Mouse (Mus musculus): ENCODE data around the gene Gpr143.
"Not testable (repeated sequence)": the region's sequence is repeated elsewhere in the genome, so short reads cannot be mapped to it uniquely, and the experiment has no call there.

The Gpr143 gene

DNA sequence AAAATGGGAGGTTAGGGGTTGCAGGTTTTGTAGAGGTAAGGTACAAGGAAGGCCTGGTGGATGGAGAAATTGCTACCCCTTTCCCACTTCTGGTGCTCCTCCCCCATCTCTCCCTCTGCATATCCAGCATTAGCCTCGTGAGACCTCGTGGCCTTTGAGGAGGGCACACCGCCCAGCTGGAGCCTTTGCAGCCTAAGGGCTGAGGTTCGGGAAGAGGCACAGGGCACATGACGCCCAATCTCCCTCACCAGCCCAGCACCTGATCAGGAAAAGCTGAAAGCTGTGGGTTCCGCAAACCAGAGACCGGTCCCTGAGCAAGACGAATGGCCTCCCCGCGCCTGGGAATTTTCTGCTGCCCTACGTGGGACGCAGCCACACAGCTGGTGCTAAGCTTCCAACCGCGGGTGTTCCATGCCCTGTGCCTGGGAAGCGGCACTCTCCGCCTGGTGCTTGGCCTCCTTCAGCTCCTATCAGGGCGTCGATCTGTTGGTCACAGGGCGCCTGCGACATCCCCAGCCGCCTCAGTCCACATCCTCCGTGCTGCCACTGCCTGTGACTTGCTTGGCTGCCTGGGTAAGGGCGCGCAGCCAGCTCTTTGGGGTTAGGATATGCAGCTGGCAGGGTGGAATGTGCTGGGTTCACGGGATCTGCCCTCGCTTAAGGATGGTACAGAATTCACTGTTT lies at the start of gene Gpr143:
Gpr143 (plus strand) TSS at position 202 of the 684 bp plus-strand sequence.
- no peak for DNase-seq (ENCODE audit: low read depth)

DNA sequence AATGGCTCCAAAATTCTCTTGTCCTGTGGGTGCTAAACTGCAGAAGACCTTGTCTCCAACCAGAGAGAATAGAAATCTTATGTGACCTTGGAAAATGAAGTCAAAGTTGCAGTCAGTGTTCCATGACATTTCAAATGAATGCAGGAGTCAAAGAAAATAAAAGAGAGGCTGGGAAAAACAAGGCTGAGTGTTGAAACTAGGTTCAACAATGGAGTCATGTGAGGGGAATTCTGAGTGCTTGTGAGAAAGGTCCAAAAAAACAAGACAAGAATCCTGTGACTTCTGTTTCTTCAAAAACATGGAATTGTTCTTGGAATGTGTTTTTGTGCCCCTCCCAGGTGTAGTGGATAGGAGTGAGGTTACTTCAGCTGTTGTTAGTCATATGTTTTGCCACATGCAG lies 46.4 kb upstream of the Gpr143 start:
- peak; percentile 21 for DNase-seq (ENCODE audit: low read depth)

DNA sequence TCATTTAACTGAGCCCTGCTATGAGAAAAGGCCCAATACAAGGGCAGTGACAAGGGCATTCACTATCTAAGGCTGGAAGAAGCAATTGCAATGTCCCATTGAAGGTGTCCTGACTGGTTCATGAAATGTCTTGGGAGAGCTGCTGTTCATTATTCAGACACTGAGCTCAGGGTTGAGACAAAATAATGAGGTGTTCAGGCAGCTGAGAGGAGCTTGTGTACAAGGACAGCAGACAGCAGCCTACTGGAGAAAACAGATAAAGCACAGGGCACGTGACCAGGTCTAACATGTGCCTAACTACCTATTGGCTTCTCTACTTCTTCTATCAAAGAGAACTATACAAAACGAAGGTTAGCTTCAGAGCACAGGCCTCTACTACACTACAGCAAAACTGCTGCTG lies 43.5 kb upstream of the Gpr143 start:
- DNase-seq (ENCODE audit: low read depth): no peak

DNA sequence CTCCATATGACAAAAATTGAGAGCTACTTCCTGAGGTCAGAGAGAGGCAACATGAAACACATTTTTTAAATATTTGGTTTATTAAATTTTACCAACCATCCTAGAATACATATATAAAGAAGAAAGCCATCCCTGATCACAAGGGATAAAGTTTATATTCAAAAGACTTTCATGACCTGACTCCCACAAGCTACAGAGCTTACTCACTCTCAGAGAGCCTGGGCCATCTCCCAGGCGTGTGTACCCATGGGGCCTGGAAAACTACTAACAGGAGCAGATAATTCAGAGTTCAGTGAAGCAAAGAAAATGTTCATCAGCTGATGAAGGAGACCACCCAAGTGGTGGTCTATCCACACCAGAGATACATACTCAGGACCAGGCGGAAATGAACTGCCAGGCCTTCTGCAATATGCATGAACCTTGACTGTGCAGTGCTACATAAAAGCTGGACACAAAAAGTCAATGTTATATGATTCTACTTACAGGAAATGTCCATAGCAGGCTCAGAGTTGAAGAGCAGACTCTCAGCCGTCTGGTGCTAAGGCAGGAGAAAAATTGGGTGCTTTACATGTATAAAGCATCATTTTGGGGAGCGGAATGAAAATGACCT lies 42.9 kb upstream of the Gpr143 start:
- DNase-seq (ENCODE audit: low read depth): no peak

DNA sequence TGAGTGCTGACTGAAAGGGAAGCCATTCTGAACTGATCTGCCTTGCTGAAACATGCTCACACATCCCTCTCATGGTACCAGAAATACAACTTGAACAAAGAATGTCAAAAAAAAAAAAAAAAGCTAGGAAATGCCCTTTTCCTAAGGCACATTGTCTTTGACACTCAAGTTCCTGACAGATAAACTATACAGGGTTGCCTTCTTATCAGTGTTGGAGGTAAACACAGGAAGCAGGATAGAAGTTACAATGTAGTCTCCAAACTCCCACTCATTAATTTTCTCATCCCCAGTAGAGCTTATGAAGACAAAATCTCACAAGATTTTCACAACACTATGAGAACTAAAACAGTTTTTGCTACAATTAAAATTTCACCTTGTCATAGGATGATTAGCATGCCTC lies 38.1 kb upstream of the Gpr143 start:
- no peak for DNase-seq (ENCODE audit: low read depth)

DNA sequence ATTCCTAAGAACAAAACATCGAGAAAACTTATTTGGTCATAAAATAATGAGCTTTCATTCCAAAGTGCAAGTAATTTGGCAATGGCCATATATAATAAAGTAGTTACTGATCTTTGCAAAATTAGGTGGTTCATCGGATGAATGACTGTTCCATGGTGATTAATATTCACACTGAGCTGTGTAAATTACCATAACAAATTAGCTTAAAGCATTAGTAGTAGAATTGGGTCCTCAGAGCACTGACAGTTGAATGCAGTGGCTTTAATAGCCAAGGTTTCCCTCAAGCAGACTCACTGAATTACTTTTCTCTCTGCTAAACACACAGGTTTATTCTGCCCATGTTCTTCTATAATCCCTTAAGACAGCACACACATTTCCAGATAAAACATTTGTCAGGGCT lies 35.8 kb upstream of the Gpr143 start:
- no peak for DNase-seq (ENCODE audit: low read depth)

DNA sequence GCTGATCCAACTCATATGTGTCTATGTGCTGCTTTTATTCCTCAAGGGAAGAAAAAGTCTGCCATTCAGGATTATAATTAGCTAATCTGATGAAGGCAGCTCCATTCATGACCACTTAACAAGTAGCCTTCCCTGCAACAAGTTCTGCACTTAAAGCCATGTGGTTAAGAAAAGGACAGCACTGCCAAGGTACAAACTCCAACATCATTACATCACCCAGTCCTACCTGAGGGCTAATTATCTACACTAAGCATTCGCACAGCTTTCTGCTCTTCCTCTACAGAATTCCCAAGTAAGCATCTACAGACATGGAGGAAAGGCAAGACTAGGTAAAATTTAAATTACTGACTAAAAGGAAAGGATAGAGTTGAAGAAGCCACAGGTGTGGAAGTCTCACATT lies 25.9 kb upstream of the Gpr143 start:
- DNase-seq (ENCODE audit: low read depth): no peak

DNA sequence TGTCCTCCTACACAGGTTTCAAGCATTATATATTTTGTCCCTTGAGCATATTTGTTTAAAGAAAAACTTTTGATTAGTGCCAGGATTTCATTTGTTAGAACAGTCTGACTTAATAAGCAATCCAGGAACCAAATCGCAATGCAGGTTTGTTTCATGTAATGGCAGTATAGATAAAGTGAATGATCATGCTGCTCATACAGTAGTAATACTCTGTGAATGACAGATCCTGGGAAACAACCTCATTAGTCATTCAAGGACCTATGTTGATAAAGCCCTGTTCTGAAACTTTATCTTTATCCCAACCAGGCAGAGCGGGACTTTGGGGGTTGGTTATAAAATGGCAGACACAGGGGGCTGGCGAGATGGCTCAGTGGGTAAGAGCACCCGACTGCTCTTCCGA lies 25.4 kb upstream of the Gpr143 start:
- no peak for DNase-seq (ENCODE audit: low read depth)

DNA sequence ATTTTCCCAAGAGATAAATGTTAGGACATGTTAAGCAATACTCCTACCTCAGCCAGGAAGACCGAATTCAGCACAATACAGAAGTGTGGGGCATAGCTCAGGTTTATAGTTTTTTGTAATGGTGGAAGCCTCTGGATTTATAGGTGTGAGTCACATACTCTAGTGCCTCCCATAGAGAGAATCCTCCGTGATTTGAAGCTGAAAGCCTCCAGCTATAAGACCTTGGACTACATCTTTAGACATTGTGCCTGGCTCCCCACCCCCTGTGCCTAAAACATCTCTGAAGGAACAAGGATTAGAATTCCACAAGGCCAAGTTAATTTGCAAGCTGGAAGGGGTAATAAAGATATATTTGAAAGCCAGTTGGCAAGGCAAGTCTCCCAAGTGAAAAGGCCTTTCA lies 19.3 kb upstream of the Gpr143 start:
- DNase-seq (ENCODE audit: low read depth): no peak

DNA sequence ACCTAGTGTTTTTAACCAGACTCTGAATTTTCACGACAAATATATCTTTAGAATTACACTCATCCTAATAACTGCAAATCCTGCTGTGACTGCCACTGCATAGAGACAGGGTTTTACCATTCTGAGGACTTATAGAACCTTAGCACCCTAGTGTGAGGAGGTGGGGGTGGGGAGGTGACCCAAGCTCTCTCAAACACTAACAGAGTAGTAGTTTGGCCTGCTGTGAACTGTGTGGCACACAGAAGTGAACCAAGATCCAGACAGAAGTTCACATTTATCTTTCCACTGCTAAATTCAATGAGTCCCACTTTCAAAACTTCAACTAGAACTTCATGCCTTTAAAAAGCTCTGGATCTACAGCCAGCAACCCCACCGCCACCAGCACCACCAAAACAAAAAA lies 18.9 kb upstream of the Gpr143 start:
- no peak for DNase-seq (ENCODE audit: low read depth)

DNA sequence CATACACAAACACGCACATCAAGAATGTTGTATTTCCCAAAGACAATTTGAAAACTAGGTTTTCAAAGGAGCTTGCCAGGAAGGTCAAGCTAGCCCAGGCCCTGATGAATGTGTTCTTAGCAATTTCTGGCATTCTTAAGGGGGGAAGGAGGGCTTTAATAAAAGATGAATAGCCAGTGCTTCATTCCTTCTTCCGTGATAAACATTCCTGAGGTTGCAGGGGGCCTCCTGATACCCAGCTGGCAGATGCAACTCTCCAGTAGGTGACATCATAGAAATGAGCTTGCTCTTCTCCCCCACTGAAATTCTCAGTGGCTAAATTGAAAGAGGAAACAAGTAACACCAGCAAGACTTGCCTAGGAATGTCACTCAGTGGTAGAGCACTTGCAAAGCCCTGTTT lies 17.6 kb upstream of the Gpr143 start:
- no peak for DNase-seq (ENCODE audit: low read depth)

DNA sequence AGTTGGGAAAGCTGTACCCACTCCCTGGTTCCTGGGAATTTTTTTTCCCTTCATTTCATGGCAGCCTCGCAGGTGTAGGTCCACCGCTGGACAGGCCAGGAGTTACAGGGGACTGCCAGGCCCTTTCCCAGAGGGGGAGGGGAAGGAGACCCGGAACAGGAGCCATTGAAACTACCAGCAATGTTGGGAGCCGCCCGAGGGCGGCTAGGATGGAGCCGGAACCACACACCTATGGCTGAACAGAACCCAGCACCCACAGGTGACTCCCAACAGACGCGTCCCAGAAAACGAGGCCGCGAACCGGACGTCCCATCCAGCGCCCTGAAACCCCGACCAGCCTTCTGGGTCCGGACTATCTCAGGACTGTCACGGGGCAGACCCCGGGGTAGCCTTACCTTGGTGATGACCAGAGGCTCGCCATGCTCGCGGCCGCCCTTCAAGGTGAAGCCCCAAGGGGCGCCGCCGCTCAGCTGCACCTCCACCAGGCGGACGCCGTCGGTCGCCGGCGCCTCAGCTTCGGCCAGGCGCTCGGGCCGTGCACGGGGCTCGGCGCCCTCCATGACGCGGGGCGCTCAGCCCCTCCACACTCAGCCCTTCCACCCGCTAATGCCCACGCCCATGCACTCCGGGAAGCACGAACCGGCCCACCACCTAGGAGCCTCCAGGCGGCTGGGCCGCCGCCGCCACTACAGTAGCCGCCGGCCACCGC lies 12.7 kb upstream of the Gpr143 start, which contains the start of gene Shroom2:
Shroom2 (minus strand) TSS at position 575 of the 709 bp plus-strand sequence.
- no peak for DNase-seq (ENCODE audit: low read depth)

DNA sequence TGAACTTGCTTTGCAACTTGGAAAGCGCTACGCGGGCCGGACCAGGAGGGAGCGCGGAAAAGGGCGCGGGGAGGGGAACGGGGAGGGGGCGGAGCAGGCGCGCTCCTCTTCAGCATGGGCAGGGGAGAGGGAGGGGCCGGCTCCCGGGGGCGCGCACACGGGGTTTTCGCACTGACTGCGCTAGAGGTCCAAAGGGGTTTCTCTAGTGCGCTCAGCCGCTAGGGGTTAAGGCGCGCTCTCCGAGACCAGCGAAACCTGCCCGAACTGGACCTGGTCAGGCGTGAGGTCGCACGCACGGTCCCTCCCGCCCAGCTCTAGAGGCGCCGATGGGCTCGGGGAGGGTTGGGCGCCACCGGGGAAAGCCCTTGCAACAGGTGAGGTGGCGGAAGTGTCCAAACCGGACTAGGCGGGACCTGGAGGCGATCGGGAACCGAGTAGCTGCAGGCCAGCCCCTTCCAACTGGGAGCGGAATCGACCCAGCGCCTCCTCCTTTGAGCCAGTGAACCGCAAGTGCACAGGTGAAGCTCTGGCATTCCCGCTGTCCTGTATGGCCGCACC lies 12.0 kb upstream of the Gpr143 start:
- no peak for DNase-seq (ENCODE audit: low read depth)

DNA sequence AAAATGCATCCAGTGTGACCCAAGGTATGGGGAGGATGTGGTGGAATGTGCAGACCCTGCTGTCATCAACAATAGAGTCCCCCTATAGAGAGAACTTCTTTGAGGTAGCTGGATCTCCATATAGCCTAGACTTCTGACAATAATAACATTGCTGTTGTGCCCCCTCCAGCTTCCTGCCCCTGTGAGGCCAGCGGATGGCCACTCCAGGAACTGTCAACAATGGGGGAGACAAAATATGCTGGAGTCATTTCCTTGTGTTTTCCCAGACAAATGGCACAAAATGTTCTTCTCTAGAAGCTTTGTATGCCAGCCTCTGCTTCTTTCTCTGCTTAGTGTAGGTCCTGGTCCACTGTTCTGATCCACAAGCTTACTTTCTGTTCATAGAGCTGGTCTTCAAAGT lies 6.4 kb downstream of the Gpr143 start:
- DNase-seq (ENCODE audit: low read depth): no peak

DNA sequence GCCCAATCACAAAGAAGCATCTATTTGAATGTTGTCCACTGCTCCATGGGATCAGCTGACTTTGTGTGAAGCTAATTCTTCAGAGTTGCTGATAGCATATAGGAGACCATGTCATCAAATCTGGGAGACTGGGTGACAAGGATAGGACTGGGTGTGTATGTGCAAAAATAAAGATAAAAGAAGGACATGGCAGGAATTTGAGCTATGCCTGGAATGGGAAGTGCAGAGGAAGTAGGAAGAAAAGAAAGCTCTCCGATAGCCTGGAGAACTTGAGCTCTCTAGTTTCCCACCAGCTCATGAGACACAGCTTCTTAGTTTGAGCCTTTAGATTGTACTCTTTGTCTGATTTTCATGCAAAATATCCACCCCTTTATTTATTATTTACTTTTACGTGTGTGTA lies 6.9 kb downstream of the Gpr143 start:
- no peak for DNase-seq (ENCODE audit: low read depth)

DNA sequence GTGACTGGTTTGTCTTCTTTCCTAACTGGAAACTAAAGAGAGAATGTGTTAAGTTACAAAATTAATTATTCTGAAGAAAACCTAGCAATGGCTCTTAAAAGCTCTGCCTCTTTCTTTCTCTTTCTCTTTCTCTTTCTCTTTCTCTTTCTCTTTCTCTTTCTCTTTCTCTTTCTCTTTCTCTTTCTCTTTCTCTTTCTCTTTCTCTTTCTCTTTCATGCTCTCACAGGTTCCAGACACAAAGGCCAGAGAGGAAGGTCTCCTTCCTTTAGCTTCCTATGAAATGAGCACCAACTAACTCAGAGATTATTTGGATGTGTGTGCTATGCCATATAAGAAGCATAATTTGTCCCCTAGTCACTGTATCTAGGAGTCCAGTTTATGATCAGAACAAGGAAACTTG lies 23.6 kb downstream of the Gpr143 start:
- DNase-seq (ENCODE audit: low read depth): no peak

DNA sequence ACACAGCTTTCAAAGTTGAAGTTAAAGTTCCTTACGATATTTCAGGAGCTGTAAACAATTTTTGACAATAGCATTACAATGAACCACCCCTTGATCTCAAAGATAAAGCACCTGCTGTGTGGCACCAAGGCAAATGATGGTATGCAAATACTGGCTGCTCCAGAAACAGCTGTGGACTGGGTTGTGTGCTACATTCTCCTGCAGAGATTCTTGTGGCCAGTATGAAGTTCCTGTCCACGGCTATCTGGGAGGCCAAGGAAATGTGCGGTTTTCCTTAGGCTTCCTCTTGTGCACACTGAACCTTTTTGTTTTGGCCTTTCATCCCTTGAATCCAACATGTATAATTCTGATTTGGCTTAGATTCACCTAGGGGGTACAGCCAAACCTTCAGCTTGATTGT lies 31.6 kb downstream of the Gpr143 start:
- DNase-seq (ENCODE audit: low read depth): peak; percentile 70

DNA sequence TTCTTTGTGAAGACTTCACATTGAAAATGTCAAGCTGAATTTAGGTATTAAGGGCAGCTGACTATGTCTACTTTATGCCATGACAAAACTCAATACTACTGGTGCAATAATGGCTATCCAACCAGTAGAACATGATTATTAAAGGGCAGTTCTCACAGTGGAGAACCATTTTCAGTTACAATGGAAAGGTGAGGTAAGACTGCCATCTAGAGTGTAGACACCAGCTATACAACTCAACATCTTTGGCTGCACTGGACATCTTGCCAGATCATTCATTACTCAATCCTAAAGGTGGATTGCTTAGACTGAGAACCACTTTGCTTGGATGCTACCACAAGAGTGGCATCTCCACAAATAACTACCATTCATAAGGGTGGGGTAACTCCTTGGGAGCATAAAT lies 37.3 kb downstream of the Gpr143 start:
- DNase-seq (ENCODE audit: low read depth): peak; percentile 20

DNA sequence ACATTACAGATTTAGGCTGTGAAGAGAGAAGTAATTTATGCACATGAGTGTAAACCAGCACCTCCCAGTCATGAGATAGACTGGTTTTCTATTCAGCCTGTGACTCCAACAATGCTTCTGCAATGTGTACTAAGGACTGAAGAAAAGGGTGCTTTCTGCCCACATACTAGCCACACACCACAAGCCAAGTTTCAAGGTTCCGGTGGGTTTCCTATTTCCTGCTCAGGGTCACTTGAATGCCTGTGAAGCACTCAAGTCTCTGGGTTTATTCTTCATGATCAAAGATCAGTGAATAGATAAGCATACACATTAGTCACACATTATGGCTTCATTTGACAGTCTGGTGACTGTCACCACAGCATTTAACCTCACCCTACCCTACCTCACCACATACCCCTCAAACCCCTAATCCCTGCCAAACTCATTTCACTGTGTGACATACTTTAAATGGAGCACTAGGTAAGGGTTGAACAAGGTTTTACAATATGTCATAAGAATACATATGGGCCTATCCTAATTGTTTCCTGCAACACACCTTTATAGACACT lies 49.4 kb downstream of the Gpr143 start:
- not testable (repeated sequence) for DNase-seq (ENCODE audit: low read depth)

DNA sequence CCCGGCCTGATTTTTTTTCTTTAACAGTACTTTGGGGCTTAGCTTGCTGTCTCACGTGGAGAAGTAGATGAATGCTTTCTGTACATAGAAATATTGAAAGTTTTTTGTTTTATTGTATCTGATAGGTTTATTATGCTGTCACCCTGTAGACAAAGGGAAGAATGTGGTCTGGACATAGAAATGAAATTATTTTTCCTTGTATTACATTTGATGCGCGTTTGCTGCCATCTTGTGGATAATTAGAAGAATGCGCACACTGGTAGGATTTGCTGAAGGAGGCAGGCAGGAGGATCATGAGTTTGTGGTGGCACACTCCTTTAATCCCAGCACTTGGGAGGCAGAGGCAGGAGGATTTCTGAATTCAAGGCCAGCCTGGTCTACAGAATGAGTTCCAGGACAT lies 53.2 kb downstream of the Gpr143 start:
- DNase-seq (ENCODE audit: low read depth): not testable (repeated sequence)

DNA sequence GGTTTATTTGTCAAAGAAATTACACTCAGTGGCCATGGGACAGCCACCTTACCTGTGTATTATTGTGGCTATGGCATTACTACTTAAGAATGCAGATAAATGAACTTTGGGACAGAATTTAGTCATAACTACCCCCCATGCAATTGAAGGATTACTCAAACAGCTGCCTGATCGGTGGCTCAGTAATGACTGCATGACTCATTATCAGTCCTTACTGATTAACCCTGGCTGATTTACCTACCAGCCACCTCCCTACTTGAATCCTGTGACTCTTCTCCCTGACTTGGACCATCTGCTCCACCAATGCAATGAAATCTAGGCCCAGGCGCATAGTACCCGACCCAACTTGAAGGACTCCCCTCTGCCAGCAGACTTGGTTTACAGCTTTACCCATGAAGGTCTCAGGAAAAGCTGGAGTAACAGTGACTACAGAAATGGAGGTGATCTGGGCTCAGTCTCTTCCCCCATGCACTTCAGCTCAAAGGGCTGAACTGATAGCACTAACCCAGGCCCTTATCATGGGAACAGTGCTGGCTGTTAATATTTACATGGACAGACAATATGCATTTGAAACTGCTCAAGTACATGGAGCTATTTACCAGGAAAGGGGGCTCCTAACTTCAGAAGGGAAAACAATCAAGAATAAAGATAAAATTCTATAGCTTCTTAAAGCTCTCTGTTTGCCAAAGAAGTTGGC lies 73.5 kb downstream of the Gpr143 start:
- DNase-seq (ENCODE audit: low read depth): no peak
